Mouse (Mus musculus) thymus, postnatal 14 days (tissue): ENCODE measurements around the gene Gm49359.
"Not testable (repeated sequence)": the region's sequence is repeated elsewhere in the genome, so short reads cannot be mapped to it uniquely, and the experiment has no call there.

ENCODE experiments used
- DNase-seq: peaks from one replicate; pipeline ENCODE4 v3.0.0; 2021

Gene Gm49359

GRCm38 (mm10) chr13:62466424-62467334 lies at the start of gene Gm49359:
Gene Gm49359, minus strand, starts transcription at chr13:62466832.
- DNase-seq: peak; percentile 91

- not testable (repeated sequence) for DNase-seq
Observed at GRCm38 (mm10) chr13:62510641-62511420, 44.2 kb upstream of the Gm49359 start.

GRCm38 (mm10) chr13:62472661-62473060 lies 6.0 kb upstream of the Gm49359 start:
- DNase-seq: not testable (repeated sequence)

- peak; percentile 68 for DNase-seq
Observed at GRCm38 (mm10) chr13:62469947-62470346, 3.3 kb upstream of the Gm49359 start.
